Mouse (Mus musculus): Measurements from ENCODE around the gene Pcdh15.

The Pcdh15 gene

GRCm38 (mm10) chr10:73953362-73953761 is 854.2 kb downstream of the Pcdh15 start:
- no peak for DNase-seq (ENCODE audit: low spot score)

- DNase-seq (ENCODE audit: low spot score), result no peak
Measured at GRCm38 (mm10) chr10:73984057-73984456, 884.9 kb downstream of the Pcdh15 start.

GRCm38 (mm10) chr10:74008836-74009235 is 909.7 kb downstream of the Pcdh15 start:
- DNase-seq (ENCODE audit: low spot score), result no peak

- no peak for DNase-seq (ENCODE audit: low spot score)
Measured at GRCm38 (mm10) chr10:74023091-74023490, 923.9 kb downstream of the Pcdh15 start.

- DNase-seq (ENCODE audit: low spot score), result no peak
Measured at GRCm38 (mm10) chr10:74053059-74053458, 953.9 kb downstream of the Pcdh15 start.

- DNase-seq (ENCODE audit: low spot score), result no peak
Measured at GRCm38 (mm10) chr10:74086653-74087052, 987.5 kb downstream of the Pcdh15 start.

GRCm38 (mm10) chr10:74098296-74098695 is 999.2 kb downstream of the Pcdh15 start:
- DNase-seq (ENCODE audit: low spot score), result no peak

GRCm38 (mm10) chr10:74114107-74114506 is 1015.0 kb downstream of the Pcdh15 start:
- no peak for DNase-seq (ENCODE audit: low spot score)

- no peak for DNase-seq (ENCODE audit: low spot score)
Measured at GRCm38 (mm10) chr10:74116817-74117216, 1017.7 kb downstream of the Pcdh15 start.

GRCm38 (mm10) chr10:74123421-74123820 is 1024.3 kb downstream of the Pcdh15 start:
- DNase-seq (ENCODE audit: low spot score), result no peak

- no peak for DNase-seq (ENCODE audit: low spot score)
Measured at GRCm38 (mm10) chr10:74129192-74129591, 1030.0 kb downstream of the Pcdh15 start.

- DNase-seq (ENCODE audit: low spot score), result no peak
Measured at GRCm38 (mm10) chr10:74129665-74130064, 1030.5 kb downstream of the Pcdh15 start.

- DNase-seq (ENCODE audit: low spot score), result no peak
Measured at GRCm38 (mm10) chr10:74130805-74131204, 1031.7 kb downstream of the Pcdh15 start.

- DNase-seq (ENCODE audit: low spot score), result no peak
Measured at GRCm38 (mm10) chr10:74147966-74148365, 1048.8 kb downstream of the Pcdh15 start.

- no peak for DNase-seq (ENCODE audit: low spot score)
Measured at GRCm38 (mm10) chr10:74181921-74182320, 1082.8 kb downstream of the Pcdh15 start.

GRCm38 (mm10) chr10:74203650-74204049 is 1104.5 kb downstream of the Pcdh15 start:
- peak; percentile 47 for DNase-seq (ENCODE audit: low spot score)

- DNase-seq (ENCODE audit: low spot score), result no peak
Measured at GRCm38 (mm10) chr10:74217268-74217667, 1118.1 kb downstream of the Pcdh15 start.

GRCm38 (mm10) chr10:74220439-74220838 is 1121.3 kb downstream of the Pcdh15 start:
- no peak for DNase-seq (ENCODE audit: low spot score)

GRCm38 (mm10) chr10:74257716-74258446 is 1158.7 kb downstream of the Pcdh15 start:
- DNase-seq (ENCODE audit: low spot score), result no peak

- no peak for DNase-seq (ENCODE audit: low spot score)
Measured at GRCm38 (mm10) chr10:74258639-74259038, 1159.5 kb downstream of the Pcdh15 start.

GRCm38 (mm10) chr10:74269637-74270269 is 1170.6 kb downstream of the Pcdh15 start:
- no peak for DNase-seq (ENCODE audit: low spot score)

- no peak for DNase-seq (ENCODE audit: low spot score)
Measured at GRCm38 (mm10) chr10:74270894-74271293, 1171.8 kb downstream of the Pcdh15 start.

- no peak for DNase-seq (ENCODE audit: low spot score)
Measured at GRCm38 (mm10) chr10:74304120-74304519, 1205.0 kb downstream of the Pcdh15 start.

Measured in embryo, embryonic 10 days (tissue).